Mouse (Mus musculus) gastrocnemius, postnatal 4 days (tissue): ENCODE data around the gene Schip1. TPM values are rescaled to one million over a fixed set of nuclear protein-coding genes. Genes with fewer than 3 reads are reported as not detected.

ENCODE experiments used
- DNase-seq, 2 experiments: peaks; one replicate each; pipeline ENCODE4 v3.0.0; 2021 to 2022; ENCODE audit warnings: low spot score in 2 of 2, mixed read lengths in 2 of 2
- total RNA-seq, 2 experiments: library from RNA; stranded (reverse); gene quantifications; 2 replicates each; pipeline ENCODE4 v1.2.3; 2021

Gene Schip1
- total RNA-seq, 2 experiments from 2014 or later = 76.4 to 77.8 TPM

DNA sequence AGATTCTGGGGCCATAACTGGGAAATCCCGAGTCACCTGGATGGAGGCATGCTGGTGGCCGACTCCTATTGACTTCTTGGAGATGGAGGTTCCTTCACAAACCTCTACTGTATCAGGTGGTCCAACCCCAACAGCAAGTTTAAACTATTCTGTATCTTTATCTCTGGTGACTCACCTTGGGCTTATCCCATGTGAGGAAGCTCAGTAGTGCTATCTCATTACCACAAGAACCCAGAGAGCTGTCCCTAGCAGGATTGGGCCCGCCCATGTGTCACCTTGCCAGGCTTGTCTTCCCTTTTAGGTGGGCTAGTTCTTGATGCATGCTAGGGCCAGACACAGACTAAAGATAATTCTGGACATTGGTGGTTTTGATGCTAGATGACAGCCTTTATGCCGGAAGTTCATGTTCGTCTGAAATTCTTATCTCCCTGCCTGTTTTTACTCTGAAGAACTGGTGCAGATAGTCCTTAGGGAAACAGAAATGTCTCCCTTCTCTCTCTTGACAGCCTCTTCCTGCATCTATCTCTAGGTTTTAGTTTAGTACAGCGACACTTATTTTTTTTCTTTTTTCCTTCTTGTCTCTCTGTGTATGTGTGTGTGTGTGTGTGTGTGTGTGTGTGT lies 435.0 kb downstream of the Schip1 start:
- no peak for DNase-seq

DNA sequence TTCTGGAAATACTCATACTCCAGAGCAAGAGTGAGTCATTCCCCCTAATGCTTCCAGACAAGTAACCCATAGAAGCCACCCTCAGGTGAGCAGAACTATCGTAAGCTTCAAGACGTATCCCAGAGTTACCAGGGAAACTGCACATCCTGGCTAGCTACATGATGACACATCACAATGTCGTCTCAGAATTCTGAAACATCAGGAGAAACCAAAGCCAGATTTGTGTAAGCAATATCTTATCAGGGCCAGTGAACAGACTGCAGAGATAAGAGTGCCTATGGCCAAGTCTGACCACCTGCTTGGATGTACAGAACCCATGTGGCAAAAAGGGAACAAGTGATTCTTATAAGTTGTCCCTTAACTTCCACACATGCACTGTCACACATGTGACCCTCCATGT lies 440.2 kb downstream of the Schip1 start:
- DNase-seq = no peak

DNA sequence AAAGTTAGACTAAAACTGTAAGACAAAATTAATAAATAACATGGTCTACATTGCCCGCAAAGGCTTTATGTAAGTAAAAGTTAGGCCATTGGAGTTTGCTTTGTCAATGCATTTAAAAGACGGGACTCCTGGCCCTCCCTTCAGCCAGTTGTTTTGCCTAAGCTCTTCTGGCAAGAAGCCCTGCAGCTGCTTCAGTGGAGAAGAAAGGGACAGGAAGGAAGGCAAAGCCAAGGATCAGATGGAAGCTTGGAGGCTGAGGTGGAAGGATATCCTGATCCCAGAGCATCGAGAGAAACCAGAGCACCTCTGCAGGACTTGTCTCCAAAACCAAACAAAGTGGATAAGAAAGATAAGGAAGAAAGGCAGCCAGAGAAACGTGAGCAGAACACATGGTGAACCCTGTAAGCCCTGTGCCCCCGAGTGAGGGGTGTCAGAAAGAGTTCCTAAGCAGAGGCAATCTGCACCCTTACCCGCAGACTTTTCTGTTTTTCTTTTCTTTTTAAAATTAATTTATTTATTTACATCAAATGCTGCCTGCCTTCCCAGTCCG lies 442.2 kb downstream of the Schip1 start:
- peak in 1 of 2 experiments; percentile 28 for DNase-seq

DNA sequence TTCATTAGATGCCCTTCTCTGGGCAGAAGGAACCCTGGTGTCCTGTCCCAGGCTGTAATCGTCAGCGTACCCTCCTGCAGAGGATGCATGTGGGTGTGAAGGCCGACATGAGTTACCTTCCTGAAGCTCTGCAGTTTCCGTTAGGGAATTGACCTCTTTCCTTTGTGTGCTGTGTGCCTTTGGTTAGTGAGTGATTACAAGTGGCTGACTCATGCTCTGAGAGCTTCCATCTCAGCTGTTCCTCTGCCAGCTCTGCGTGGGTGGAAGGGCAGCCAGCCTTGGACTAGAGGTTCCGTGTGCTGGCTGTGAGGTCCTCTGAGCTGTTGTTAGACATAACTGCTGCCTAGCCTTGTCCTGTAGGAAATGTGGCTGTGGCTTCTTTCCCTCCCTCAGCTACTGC lies 444.0 kb downstream of the Schip1 start:
- DNase-seq = peak in 1 of 2 experiments; percentile 28

DNA sequence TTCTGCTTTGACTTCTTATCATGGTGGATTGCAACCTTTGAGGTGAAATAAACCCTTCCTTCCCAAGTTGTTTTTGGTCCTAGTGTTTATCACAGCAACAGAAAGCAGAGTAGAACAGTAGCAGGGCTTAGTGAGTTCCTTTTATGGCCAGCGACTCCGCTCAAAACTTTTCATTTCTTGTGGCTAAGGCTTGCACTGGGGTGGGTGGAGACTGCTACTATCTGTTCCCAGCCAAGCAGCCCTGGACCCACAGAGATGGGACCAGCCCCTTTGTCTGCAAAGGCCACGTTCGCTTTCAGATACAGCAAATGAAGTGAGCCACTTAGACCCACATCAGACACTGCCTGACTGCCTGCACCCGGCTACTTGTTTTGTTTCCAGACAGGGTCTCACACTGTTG lies 446.3 kb downstream of the Schip1 start:
- DNase-seq = no peak

DNA sequence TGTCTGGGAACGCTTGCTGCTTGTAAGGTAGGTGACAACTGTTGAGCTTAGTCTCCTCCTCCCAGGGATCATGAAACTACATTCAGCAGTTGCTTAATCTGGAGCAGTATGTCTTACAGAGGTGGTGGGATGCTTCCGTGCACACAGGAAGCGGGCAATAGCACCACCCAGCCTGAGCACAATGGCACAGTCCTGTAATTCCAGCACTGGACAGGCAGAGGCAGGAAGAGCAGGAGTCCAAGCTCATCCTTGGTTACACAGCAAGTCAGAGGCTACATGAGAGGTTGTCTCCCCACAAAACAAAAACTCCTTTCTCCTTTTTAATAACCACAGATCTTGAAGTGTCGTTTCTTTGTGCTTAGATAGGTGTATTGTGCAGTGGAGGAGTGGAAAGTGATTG lies 447.1 kb downstream of the Schip1 start:
- DNase-seq = no peak

DNA sequence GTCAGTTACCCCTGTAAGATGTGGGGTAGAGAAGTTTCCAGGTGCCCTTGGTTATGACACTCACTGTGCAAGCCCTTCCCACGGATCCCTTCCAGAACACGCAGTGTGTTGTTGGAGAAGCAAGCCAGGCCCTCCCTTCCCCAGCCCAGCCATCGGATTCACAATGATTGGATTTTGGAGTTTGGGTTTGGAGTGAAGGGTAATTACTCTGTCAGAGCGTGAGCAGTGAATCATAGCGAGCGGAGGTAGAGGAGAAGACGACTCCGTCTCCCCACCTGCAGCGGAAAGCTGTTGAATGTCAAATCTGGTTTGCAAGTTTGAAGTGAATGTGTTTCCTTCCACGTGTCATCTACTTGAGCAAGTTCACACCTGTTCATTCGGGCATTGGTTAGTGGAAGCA lies 447.7 kb downstream of the Schip1 start:
- no peak for DNase-seq

DNA sequence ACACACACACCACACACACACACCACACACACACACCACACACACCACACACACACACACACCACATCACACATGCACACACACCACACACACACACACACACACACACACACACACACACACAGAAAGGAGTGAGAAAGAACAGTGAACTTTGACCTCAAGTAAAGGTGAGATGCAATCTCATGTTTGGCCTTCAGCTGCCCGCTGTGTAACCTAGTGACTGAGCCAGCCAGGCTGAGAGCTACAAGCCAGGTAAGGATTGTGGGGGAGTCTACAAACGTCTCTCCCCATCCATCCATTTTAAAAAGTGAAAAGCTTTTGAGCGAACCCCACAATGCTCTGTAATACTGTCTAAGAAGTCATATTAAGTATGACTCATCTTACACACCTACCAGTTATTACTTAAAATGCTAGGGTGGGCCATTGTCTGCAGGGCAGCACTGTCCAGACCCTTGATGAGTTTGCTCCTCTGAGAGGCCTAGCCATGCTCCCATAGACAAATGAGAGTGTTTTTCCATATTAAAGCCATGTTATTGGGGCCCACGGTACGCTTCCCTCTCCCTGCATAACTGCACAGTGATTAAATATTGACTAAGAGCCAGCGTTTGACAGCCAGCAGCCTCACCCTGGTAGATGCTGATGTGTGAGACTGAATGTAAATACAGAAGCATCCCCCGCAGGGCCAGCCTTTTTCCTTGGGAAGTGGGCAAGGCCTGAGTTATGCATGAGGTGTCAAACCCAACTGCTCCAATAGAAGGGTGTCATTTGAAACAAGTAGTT lies 448.9 kb downstream of the Schip1 start:
- no peak for DNase-seq

DNA sequence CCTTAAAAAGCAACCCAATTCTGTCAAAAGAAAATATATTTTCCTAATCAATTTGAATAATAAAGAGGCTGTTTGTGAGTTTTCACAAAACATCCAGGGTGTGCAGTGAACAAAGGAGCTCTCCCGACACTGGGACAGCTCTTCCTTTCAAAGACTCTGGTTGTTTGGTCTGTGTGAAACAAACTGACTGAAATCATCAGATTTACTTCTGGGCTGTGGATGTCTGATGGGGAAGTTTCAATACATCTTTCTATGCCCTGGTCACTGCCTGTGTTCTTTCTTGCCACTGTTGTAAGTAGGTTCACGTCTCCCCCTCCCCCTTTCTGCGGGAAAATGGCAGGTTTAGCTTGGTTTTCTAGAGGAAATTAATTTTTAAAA lies 449.5 kb downstream of the Schip1 start:
- no peak for DNase-seq

DNA sequence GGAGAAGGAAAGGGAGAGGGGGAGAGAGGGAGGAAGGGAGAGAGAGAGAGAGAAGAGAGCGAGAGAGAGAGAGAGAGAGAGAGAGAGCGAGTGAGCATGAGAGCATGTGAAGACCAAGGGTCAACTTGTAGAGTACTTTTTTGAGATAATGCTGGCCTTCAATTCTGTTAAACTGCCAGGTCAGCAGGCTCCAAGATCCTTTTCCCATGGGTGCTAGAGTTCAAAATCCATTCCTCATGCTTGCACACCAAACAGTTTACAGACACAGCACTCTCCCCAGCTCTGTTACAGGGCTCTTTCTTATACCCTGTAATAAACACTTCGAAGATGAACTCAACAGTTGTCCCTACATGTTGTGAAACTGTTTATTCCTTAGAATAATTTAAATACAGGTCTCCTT lies 450.1 kb downstream of the Schip1 start:
- DNase-seq = no peak

DNA sequence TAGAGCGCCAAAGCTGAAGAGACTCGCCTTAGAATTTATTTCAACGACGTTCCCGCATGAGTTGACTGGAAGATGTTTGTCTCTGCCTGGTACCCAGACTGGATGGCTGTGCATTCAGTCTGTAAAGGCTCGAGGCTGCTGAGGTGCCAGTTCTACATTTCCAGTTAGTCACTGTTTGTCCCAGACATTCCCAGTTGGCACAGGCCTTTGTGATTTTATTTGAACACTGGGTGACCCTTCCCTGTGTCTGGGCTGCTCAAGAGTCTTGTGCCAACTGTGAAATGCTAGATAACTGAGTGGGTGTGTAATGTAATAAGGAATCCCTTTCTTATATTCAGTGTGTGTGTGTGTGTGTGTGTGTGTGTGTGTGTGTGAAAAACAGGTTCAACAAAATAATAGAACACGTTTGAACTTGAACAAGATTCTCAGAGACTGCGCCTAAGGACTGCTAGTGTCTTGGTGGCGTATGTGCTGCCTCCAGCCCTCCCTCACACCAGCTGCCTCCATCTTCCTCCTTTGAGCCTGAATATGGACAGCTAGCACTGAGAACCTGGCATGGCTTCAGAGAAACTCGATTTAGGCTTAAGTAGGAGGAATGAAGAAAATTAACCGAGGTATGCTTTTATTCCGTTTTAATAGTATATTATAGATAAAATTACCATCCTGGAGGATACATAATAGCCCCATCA lies 451.9 kb downstream of the Schip1 start:
- DNase-seq = no peak

DNA sequence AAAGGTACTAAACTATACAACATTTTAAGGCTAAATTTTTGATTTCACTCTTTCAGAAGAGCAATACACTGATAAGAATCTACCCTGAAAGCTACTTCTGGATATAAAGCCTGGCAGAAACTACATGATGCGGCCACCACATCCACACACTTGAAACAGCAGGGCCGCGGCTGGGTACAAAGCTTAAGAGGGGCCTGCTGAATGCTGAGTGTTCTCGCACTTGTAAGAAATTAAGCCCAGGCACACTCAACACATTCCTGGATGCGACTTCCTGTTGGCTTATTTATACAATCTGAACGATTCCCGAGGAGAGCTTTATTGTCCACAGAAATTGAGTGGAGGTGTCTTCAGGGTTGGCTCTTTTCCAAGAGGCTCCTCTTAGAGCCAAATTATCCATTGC lies 452.6 kb downstream of the Schip1 start:
- DNase-seq = no peak

DNA sequence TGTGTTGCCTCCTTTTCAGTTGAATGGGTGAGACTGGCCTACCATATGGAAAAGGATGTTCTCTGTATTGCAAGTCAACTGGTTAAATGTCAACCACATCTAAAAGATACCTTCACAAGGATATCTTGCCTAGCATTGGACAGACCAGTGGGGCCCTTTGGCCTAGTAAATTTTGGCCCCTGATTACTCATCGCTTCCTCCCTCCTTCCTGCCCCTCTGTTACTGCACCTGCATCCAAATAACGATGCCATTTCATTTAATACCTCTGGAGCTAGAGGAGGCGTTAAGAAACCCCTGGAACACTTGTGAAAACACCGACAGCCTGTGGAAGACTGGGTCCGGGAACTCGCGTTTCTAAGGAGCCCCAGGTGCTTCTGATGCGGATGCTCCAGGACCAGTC lies 453.4 kb downstream of the Schip1 start:
- no peak for DNase-seq

DNA sequence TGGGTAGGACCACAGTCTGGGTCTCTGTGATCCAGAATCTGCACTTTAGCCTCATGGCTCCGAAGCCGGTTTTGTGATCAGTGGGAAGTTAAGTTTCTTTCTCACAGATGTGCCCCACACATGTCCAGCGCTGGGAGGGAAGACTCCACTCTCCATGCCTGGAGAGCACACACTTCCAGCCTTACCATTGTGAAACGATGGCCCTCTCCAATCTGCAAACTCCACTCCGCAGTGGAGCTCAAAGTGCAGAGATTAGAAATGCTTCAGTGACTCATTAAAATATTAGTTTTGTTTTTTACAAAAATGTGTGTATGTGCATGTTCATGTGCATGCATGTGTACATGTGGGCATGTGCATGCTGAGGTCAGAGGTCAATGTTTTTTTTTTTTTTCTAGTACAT lies 454.0 kb downstream of the Schip1 start:
- no peak for DNase-seq

DNA sequence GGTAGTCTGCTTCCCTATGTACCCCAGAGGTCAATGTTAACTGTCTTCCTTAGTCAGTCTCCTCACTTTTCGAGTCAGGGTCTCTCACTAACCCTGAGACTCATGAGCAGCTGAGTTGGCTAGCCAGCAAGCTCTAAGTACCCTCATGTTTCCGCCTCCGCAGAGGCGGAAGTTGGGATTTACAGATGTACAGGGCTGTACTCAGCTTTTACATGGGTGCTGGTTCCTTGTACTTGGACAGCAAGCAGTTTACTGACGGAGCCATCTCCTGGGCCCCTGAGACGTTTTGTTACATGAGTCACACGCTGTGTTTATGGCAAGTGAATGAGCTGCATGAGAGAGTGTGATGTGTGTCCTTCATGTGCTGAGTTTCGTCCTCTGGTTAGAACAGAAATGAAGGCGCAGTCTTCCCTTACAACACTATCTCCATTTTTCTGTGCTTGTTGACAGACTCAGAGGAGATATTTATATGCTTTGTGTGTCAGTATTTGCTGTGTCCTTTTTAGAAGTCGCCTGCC lies 460.8 kb downstream of the Schip1 start:
- no peak for DNase-seq

DNA sequence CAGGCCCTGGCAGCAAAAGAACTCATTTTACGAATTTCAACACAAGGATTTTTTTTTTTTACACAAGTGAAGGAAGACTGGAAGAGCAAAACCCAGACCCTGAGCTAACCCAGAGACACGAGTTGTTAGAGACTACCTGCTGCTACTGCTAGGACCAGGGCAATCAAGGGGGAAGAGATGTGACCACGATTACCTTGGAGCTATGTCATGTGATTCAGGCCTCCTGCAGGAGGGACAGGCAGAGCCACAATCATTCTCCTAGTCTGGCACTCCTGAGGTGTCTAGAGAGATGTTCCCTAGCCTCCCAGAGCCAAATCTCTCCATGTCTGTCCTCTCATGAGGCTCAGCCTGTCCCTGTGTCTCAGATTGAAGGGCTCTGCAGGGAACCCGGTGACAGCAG lies 461.8 kb downstream of the Schip1 start:
- DNase-seq = no peak

DNA sequence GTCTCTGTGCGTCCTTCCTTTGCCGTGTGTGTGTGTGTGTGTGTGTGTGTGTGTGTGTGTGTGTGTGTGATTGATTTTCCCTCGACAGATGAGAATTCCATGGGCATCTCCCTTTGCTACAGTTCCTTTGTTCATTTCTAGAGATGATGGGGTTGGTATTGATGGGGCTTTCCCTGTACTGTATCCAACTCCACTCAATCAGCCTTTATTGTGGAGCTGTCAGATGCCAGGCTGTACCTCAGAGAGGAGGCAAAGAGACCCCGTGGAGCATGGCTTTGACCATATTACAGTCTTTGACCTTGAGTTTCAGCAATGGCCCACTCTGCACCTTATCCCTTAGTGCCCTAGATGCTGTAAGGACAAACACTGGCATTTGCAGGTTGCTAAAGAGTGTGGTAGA lies 462.6 kb downstream of the Schip1 start:
- no peak for DNase-seq

DNA sequence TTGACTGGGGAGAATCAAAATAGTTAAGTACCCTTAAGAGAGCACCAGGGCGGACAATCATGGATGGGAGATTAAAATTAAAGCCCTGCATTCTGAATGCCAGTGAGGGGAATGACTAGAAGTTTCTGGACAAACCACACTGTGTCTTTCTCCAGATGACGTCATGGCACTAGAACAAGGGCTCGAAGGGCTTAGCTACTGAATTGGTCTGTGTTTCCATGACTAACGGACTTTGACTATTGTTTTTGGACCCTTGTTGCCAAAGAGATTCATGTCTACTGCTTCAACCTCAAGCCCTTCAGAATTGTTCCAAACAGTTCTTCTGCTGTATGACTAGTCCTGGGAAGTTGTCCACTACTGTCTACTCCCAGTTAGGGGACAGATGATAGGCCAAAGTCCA lies 467.3 kb downstream of the Schip1 start:
- no peak for DNase-seq

DNA sequence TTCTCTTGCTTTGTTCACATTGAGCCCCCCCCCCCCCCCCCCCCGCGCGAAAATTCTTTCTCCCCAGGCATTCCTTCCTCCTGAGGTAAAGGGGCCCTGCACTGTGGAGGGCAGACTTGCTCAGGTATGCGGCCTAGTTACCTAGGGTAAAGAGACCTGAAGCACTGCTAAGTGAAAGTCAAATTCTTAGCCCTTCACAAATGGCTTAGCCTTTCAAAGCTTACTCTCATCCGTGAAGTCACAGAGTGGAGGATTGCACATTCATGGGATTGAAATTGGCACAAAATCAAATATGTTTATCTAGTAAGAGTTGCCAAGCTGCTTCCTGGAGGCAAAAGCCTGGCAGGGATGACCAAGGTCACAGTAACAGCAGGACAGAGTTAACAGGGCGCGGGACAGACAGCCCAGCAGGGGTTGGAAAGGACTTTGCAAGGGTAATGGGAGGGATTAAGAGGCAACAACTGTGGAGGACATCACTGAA lies 470.0 kb downstream of the Schip1 start:
- no peak for DNase-seq

DNA sequence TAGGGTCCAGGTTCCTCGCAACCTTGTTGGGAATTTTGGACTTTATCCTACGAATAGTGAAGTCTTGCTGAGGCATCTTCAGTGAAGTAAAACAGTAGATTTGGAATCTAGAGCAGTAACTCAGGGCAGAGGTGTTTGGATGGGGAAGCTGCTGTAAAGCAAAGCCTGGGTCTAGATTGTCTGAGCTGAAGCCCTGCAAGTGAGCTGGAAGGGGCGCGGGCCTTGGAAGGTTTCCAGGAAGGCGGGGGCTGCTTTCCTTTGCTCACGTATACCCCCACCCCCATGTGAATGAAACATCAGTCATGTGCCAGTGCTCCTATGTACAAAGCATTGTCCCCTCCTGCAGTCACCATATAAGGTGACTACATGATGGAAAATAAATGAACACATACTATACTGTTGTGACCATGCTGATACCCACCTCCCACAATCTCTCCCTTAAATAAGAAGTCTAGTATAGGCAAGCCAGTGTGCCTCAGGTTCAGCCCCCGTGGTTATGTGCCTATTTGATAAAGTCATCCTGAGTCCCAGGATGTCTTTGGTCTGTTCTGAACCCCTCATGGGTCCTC lies 470.6 kb downstream of the Schip1 start:
- no peak for DNase-seq

DNA sequence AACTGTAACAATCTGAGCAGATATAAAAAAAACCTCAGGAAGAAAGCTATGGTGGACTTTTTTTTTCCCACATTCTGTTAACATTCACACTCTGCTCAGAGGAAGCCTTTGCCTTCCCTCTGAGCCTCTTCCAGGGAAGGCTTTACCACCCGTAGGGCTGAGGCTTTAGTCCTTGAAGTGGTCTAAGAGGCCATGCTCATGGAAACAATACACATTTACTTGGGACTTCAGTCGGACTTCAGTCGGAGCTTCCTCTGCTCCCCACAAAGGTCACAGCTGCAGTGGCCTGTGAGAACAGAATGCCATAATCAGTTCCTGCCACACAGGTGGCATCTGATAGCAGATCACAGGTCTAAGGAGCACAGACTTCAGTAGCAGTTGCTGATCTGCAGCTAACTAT lies 471.5 kb downstream of the Schip1 start:
- DNase-seq = no peak

DNA sequence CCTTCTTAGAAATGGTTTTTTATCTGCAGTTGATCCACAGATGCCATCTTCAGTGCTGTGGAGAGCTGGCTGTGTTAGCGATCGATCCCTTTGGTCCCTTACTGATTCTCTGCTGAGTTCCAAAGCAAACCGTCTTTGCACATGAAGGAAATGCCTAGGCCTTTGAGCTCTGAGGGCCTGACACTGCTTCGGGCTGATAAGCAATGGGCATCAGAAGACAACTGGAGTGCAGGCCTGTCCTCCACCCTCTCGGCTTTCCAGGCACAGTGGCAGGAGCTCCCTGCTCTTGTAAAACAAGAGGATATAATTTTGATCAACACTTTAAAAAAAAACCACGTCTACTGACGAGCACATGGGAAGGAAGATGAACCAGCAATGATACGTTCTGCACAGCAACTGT lies 477.1 kb downstream of the Schip1 start:
- DNase-seq = no peak
